Mouse (Mus musculus) embryonic facial prominence, embryonic 11.5 days (tissue): ENCODE data around the gene Fam168b. TPM values are rescaled to one million over a fixed set of nuclear protein-coding genes. Genes with fewer than 3 reads are reported as not detected.

ENCODE experiments used
- ATAC-seq: fragments of 200-750 bp; cut with Nextera tagmentation; replicated peaks from 2 replicates; pipeline ENCODE4 v1.8.0; 2017; ENCODE audit warnings: low read depth; ENCODE audit not compliant: insufficient number of reproducible peaks, low FRiP score, low TSS enrichment
- DNase-seq: peaks from one replicate; pipeline ENCODE4 v3.0.0-alpha.2; 2015; ENCODE audit warnings: low spot score
- H3K27ac ChIP-seq: fragments of 300-500 bp; sonication (generic); replicated peaks from 2 replicates; pipeline ENCODE4 v1.5.1; 2014; ENCODE audit warnings: mild to moderate bottlenecking, low read depth, low read length, control low read depth
- H3K27me3 ChIP-seq: fragments of 300-500 bp; sonication (generic); 2 replicates; pipeline ENCODE4 v1.6.1; 2014; ENCODE audit warnings: mild to moderate bottlenecking, low read length, moderate library complexity, mixed read lengths; ENCODE audit not compliant: control insufficient read depth, insufficient read depth
- H3K36me3 ChIP-seq: fragments of 300-500 bp; sonication (generic); replicated peaks from 2 replicates; pipeline ENCODE4 v1.6.1; 2014; ENCODE audit warnings: low read depth, mild to moderate bottlenecking, low read length, moderate library complexity, mixed read lengths; ENCODE audit not compliant: control insufficient read depth, insufficient read depth
- H3K4me1 ChIP-seq: fragments of 300-500 bp; sonication (generic); 2 replicates; pipeline ENCODE4 v1.6.1; 2014; ENCODE audit warnings: low read length, mixed read lengths; ENCODE audit not compliant: control insufficient read depth, insufficient read depth
- H3K4me2 ChIP-seq: fragments of 300-500 bp; sonication (generic); 2 replicates; pipeline ENCODE4 v1.6.1; 2014; ENCODE audit warnings: low read depth, mild to moderate bottlenecking, control low read depth, low read length, moderate library complexity
- H3K4me3 ChIP-seq: fragments of 300-500 bp; sonication (generic); 2 replicates; pipeline ENCODE4 v1.5.1; 2014; ENCODE audit warnings: low read depth, low read length, control low read depth
- H3K9ac ChIP-seq: fragments of 300-500 bp; sonication (generic); replicated peaks from 2 replicates; pipeline ENCODE4 v1.6.1; 2014; ENCODE audit warnings: mild to moderate bottlenecking, control low read depth, low read length
- H3K9me3 ChIP-seq: fragments of 300-500 bp; sonication (generic); replicated peaks from 2 replicates; pipeline ENCODE4 v1.6.1; 2016; ENCODE audit warnings: mild to moderate bottlenecking, low read length, inconsistent platforms, mixed read lengths; ENCODE audit not compliant: control insufficient read depth
- WGBS: fragments of 180-500 bp; shearing (Covaris S2); extraction: QIAGEN DNeasy Blood & Tissue Kit; methylation state at CpG from one replicate; pipeline ENCODE4 v1.1.7; 2014; 5-methylcytosine and 5-hydroxymethylcytosine counted together
- polyA plus RNA-seq: library from polyadenylated mRNA; unstranded; fragments of >200 nt; fragmentation: Nextera tagmentation; extraction: Ambion mirVana; gene quantifications from 2 replicates; pipeline ENCODE4 v1.2.1, GENCODE M21; 2014

Gene Fam168b
- polyA plus RNA-seq, 1 experiment from 2014 or later, result 92.8 TPM

DNA sequence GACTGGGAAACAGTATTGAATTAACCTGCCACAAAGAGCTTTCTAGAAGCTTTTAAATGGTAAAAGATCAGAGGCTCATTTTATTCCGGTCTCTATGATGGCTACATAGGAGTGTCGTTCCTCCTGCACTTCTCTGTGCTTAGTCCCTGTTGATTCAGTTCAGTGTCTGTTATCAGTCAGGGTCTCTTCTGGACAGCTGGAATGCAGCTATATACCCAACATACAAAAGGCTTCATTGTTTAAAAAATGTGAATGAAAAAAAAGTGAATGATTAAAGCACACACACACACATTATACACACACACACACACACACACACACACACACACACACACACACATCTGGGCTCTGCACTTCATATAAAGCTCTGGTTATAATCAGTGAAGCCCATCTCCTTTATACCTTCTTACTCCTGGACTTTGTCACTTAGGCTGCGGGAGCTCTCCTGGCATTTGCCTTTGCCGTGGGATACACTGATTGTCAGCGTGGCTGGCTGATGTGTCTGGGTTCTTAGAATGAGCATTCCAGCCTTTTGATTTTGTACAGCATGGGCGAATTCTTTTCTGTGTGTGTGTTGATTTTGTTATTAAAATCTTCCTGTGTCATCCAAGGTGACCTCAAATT lies 59.2 kb downstream of the Fam168b start:
- ATAC-seq, result no peak
- 63% methylated on average over 6 of the region's 6 CpGs for WGBS
- no peak overlapping the region for H3K4me2 ChIP-seq

DNA sequence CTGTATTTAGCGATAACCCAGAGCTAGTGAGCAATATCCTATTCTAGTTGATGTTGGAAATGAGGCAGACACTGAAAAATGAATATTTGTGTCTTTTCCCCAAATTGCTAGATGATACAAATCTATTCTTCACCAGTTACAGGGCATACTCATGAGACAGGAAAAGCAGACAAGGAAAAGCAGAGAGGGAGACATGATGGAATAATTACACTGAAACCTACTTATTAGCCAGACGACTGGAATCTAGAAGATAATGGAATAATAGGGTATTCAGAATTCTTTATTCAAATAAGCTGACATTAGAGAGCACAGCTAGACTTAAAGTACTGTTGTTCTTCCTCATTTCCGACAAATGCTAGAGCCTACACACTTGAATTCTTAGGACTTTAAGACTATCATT lies 67.0 kb downstream of the Fam168b start:
- no peak overlapping the region for H3K9ac ChIP-seq
- no peak overlapping the region for H3K4me3 ChIP-seq
- 84% methylated on average over 3 of the region's 3 CpGs for WGBS
- no peaks in the 10 kb centered on the region for H3K27me3 ChIP-seq
- H3K4me1 ChIP-seq, result no peaks in the 10 kb centered on the region
- no peak overlapping the region for H3K27ac ChIP-seq
- H3K4me2 ChIP-seq, result no peak overlapping the region
- DNase-seq (no peak), ATAC-seq (no peak)
- no peaks in the 10 kb centered on the region for H3K36me3 ChIP-seq
- H3K9me3 ChIP-seq, result no peaks in the 10 kb centered on the region

More for the DNA sequence above, 59.2 kb downstream of the Fam168b start:
- DNase-seq, result no peak
- no peak overlapping the region for H3K9ac ChIP-seq
- no peaks in the 10 kb centered on the region for H3K9me3 ChIP-seq
- no peak overlapping the region for H3K4me3 ChIP-seq
- H3K36me3 ChIP-seq, result no peaks in the 10 kb centered on the region
- H3K4me1 ChIP-seq, result no peaks in the 10 kb centered on the region
- no peaks in the 10 kb centered on the region for H3K27me3 ChIP-seq
- no peak overlapping the region for H3K27ac ChIP-seq

- ATAC-seq (no peak), DNase-seq (no peak)
- no peak overlapping the region for H3K9ac ChIP-seq
- no peaks in the 10 kb centered on the region for H3K4me1 ChIP-seq
- H3K27ac ChIP-seq, result no peak overlapping the region
- H3K4me3 ChIP-seq, result no peak overlapping the region
- H3K4me2 ChIP-seq, result no peak overlapping the region
- no peaks in the 10 kb centered on the region for H3K36me3 ChIP-seq
- no peaks in the 10 kb centered on the region for H3K9me3 ChIP-seq
- no peaks in the 10 kb centered on the region for H3K27me3 ChIP-seq
- 66% methylated on average over 6 of the region's 6 CpGs for WGBS
Observed at GRCm38 (mm10) chr1:34768875-34769274, 74.0 kb downstream of the Fam168b start.

- Histone ChIP-seq H3K27me3 (no peaks in the 10 kb centered on the region), H3K9me3 (no peaks in the 10 kb centered on the region), H3K9ac (no peak overlapping the region), H3K4me1 (no peaks in the 10 kb centered on the region), H3K36me3 (no peaks in the 10 kb centered on the region), H3K27ac (no peak overlapping the region), H3K4me2 (no peak overlapping the region), H3K4me3 (no peak overlapping the region)
- no peak for ATAC-seq
- no peak for DNase-seq
- WGBS, result 71% methylated on average over 4 of the region's 4 CpGs
Observed at GRCm38 (mm10) chr1:34767851-34768250, 75.0 kb downstream of the Fam168b start.

DNA sequence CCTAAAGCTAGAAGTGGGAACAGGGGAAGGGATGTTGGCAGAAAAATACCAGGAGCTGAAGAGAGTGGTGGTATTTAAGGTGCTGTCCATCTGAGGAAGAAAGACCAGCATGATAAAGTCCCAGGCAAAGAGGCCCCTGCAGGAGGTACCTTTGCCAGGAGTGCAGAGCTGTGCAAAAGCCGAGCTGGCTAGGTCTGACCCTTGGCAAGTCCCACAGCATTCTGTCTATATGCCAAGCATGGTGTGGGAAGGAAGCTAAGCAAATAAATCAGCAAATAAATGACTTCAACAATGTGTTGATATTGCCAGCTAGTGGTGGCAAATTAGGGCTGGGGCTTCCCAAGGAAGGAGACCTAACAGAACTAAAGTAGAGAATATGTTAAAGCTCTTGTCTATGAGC lies 76.0 kb downstream of the Fam168b start:
- Histone ChIP-seq H3K4me2 (no peak overlapping the region), H3K4me3 (no peak overlapping the region), H3K27ac (no peak overlapping the region), H3K9me3 (no peaks in the 10 kb centered on the region), H3K4me1 (no peaks in the 10 kb centered on the region), H3K9ac (no peak overlapping the region), H3K36me3 (no peaks in the 10 kb centered on the region), H3K27me3 (no peaks in the 10 kb centered on the region)
- ATAC-seq (no peak), DNase-seq (no peak)
- 64% methylated on average over 1 of the region's 1 CpGs for WGBS

Other genes starting within 250 kb of the Fam168b start
- 24.7 and 25.6 TPM in 2 replicates for gene Plekhb2, start 6.9 kb upstream of the Fam168b start, polyA plus RNA-seq